In the genomic region with DNA sequence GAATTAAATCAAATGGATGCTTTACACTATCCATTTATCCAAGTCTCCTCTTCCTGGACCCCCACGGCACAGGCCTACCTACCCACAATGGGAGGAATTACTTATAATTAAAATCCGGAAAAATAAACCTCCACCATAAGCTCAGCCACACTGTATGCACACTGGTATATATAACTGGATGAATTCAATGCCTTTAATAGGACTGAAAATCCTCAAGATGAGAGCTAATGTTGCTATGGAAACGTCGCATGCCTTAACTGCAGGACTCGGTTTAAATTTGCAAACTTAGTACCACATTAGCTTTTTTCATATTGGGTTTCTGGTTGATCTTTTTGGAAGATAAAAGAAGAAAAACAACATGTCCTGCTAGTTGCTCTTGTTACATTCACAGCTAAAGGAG, we compare ENCODE assay signal across 25 mouse cellular contexts.
DNase-seq lines count a peak whose midpoint lies in the region; ATAC-seq and TF ChIP-seq lines count a peak whose summit lies in the region.
"Had no signal": no experiment of that assay in that cellular context is flagged by ENCODE, and none has a peak within 500 bp of the region (broad histone marks: within the 10 kb centered on the region; RNA-seq: fewer than 3 reads in every experiment).

No protein-coding gene starts in this region.

- no peak overlapping the region for H3K9ac ChIP-seq in heart, embryonic 11.5 days (ENCODE audit: low read depth, low read length)
- no peak overlapping the region for H3K9ac ChIP-seq in forebrain, embryonic 14.5 days (ENCODE audit: low read length)
- H3K9ac ChIP-seq in midbrain, postnatal 0 days (replicated peaks; ENCODE audit: low read length, poor library complexity, severe bottlenecking) = no peak overlapping the region
- H3K9ac ChIP-seq: intestine, embryonic 15.5 days; limb, embryonic 12.5 days; liver, embryonic 12.5 days; midbrain, embryonic 12.5 days; stomach, embryonic 15.5 days had no signal

- H3K4me2 ChIP-seq in heart, embryonic 11.5 days = no peak overlapping the region
- no peak overlapping the region for H3K4me2 ChIP-seq in forebrain, embryonic 14.5 days (ENCODE audit: low read length)
- no peak overlapping the region for H3K4me2 ChIP-seq in midbrain, postnatal 0 days (ENCODE audit: low read depth, low read length, poor library complexity, severe bottlenecking)
- H3K4me2 ChIP-seq: intestine, embryonic 15.5 days; limb, embryonic 12.5 days; liver, embryonic 12.5 days; midbrain, embryonic 12.5 days; stomach, embryonic 15.5 days had no signal

- WGBS in heart, embryonic 11.5 days (ENCODE audit: insufficient replicate concordance) = 86% methylated on average over 5 of the region's 5 CpGs
- 36% methylated on average over 5 of the region's 5 CpGs for WGBS in forebrain, embryonic 14.5 days
- 45% methylated on average over 5 of the region's 5 CpGs for WGBS in midbrain, postnatal 0 days

- TF ChIP-seq CTCF in left cerebral cortex, adult 2 months (IDR thresholded peaks at IDR 0.05) = no peak
- no peak for TF ChIP-seq CTCF in midbrain, postnatal 0 days (IDR thresholded peaks at IDR 0.05)

- DNase-seq in heart, adult 11 months = peak; percentile 59
- no peak for DNase-seq in left cerebral cortex, adult 2 months (ENCODE audit: extremely low spot score in 1 of 2, low spot score in 2 of 2)
- no peak for DNase-seq in left cerebral cortex, postnatal 36 days (ENCODE audit: low spot score in 2 of 2)
- DNase-seq in forebrain, embryonic 14.5 days (ENCODE audit: low spot score) = peak; percentile 61
- DNase-seq in midbrain, postnatal 0 days (ENCODE audit: low spot score) = peak; percentile 53
- DNase-seq in adipocyte (ENCODE audit: low spot score) = no peak
- no peak for DNase-seq in thymus, postnatal 10 days (ENCODE audit: low spot score in 2 of 2)
- DNase-seq: adrenal gland, postnatal 14 days; cerebellum, adult 9-10 months; heart, postnatal 4 days; kidney, adult 8-10 months; kidney, postnatal 10 days; lung, adult 18-20 months; lung, postnatal 10 days; right cerebral cortex, adult 18-20 months; right cerebral cortex, postnatal 4 days; thymus, adult 18-20 months; thymus, postnatal 4 days had no signal

- H3K4me3 ChIP-seq in heart, embryonic 11.5 days (ENCODE audit: low read depth, low read length) = no peak overlapping the region
- no peak overlapping the region for H3K4me3 ChIP-seq in left cerebral cortex, adult 2 months
- H3K4me3 ChIP-seq in forebrain, embryonic 14.5 days (ENCODE audit: low read depth, low read length) = no peak overlapping the region
- no peak overlapping the region for H3K4me3 ChIP-seq in midbrain, postnatal 0 days (ENCODE audit: low read depth, low read length)
- H3K4me3 ChIP-seq: intestine, embryonic 15.5 days; limb, embryonic 12.5 days; liver, embryonic 12.5 days; midbrain, embryonic 12.5 days; stomach, embryonic 15.5 days had no signal

- H3K27ac ChIP-seq in heart, embryonic 11.5 days (ENCODE audit: low read depth, low read length) = no peak overlapping the region
- H3K27ac ChIP-seq in left cerebral cortex, adult 2 months = peak overlapping the region; percentile 44; the same call in 1 of the 2 replicates
- peak overlapping the region; percentile 45; the same call in 1 of the 2 replicates for H3K27ac ChIP-seq in forebrain, embryonic 14.5 days (ENCODE audit: low read depth, low read length)
- H3K27ac ChIP-seq in midbrain, postnatal 0 days (ENCODE audit: low read depth, low read length) = peak overlapping the region; percentile 47; the same call in 1 of the 2 replicates
- H3K27ac ChIP-seq: intestine, embryonic 15.5 days; limb, embryonic 12.5 days; liver, embryonic 12.5 days; midbrain, embryonic 12.5 days; stomach, embryonic 15.5 days had no signal

- ATAC-seq in heart, embryonic 11.5 days (replicated peaks; ENCODE audit: insufficient number of reproducible peaks, low FRiP score, low TSS enrichment) = no peak
- ATAC-seq in forebrain, embryonic 14.5 days = no peak
- ATAC-seq in midbrain, postnatal 0 days (ENCODE audit: low FRiP score) = peak; percentile 52; the same call in 1 of the 2 replicates
- ATAC-seq: activated CD4-positive, CD25-positive, alpha-beta regulatory T cell, adult 4 months; intestine, embryonic 15.5 days; liver, embryonic 12.5 days had no signal

- intact Hi-C loops in left cerebral cortex, adult 2 months (cut with DNase I) = no loop called here
- intact Hi-C loops in left cerebral cortex, postnatal 36 days (cut with DNase I) = loop anchor here (5.0 kb wide), 2 partner anchors 52 to 73 kb away; a partner anchor contains a TSS

- H3K9me3 ChIP-seq in heart, embryonic 11.5 days (replicated peaks; ENCODE audit: control insufficient read depth, low read length) = no peaks in the 10 kb centered on the region
- H3K9me3 ChIP-seq in forebrain, embryonic 14.5 days (replicated peaks; ENCODE audit: control insufficient read depth, low read length) = no peaks in the 10 kb centered on the region
- H3K9me3 ChIP-seq in midbrain, postnatal 0 days (ENCODE audit: low read length) = no peaks in the 10 kb centered on the region
- H3K9me3 ChIP-seq: intestine, embryonic 15.5 days; limb, embryonic 12.5 days; liver, embryonic 12.5 days; midbrain, embryonic 12.5 days; stomach, embryonic 15.5 days had no signal

- H3K36me3 ChIP-seq in heart, embryonic 11.5 days (ENCODE audit: control insufficient read depth, insufficient read depth, low read length) = no peaks in the 10 kb centered on the region
- no peaks in the 10 kb centered on the region for H3K36me3 ChIP-seq in forebrain, embryonic 14.5 days (ENCODE audit: control insufficient read depth, insufficient read depth, low read length)
- H3K36me3 ChIP-seq in midbrain, postnatal 0 days (ENCODE audit: insufficient read depth, low read length) = no peaks in the 10 kb centered on the region
- H3K36me3 ChIP-seq: intestine, embryonic 15.5 days; limb, embryonic 12.5 days; liver, embryonic 12.5 days; midbrain, embryonic 12.5 days; stomach, embryonic 15.5 days had no signal

- H3K27me3 ChIP-seq in heart, embryonic 11.5 days (ENCODE audit: control insufficient read depth, insufficient read depth, low read length) = no peaks in the 10 kb centered on the region
- H3K27me3 ChIP-seq in forebrain, embryonic 14.5 days (replicated peaks; ENCODE audit: control insufficient read depth, insufficient read depth, low read length) = no peaks in the 10 kb centered on the region
- no peaks in the 10 kb centered on the region for H3K27me3 ChIP-seq in midbrain, postnatal 0 days (ENCODE audit: insufficient read depth, low read length)
- H3K27me3 ChIP-seq: intestine, embryonic 15.5 days; limb, embryonic 12.5 days; liver, embryonic 12.5 days; midbrain, embryonic 12.5 days; stomach, embryonic 15.5 days had no signal

- H3K4me1 ChIP-seq in heart, embryonic 11.5 days (ENCODE audit: control insufficient read depth, insufficient read depth, low read length) = no peaks in the 10 kb centered on the region
- H3K4me1 ChIP-seq in forebrain, embryonic 14.5 days (ENCODE audit: control insufficient read depth, insufficient read depth, low read length) = peaks cover 29% of the 10 kb centered on the region
- H3K4me1 ChIP-seq in midbrain, postnatal 0 days (ENCODE audit: insufficient read depth, low read length) = peaks cover 5% of the 10 kb centered on the region; the same call in 1 of the 2 replicates
- H3K4me1 ChIP-seq: stomach, embryonic 15.5 days had no signal

Comparison
In these comparisons a context has a peak if more than half of its experiments do, and no peak if none do; other contexts are left out.
1. DNase-seq: peak in heart, adult 11 months (single experiment), forebrain, embryonic 14.5 days (single experiment) and midbrain, postnatal 0 days (single experiment); none in left cerebral cortex, adult 2 months (0 of 2), left cerebral cortex, postnatal 36 days (0 of 2), adipocyte (single experiment) and thymus, postnatal 10 days (0 of 2).